Mouse (Mus musculus) adrenal gland, postnatal 0 days (tissue): ENCODE data around the gene Gm3371. TPM values are rescaled to one million over a fixed set of nuclear protein-coding genes. Genes with fewer than 3 reads are reported as not detected.

Experiments used
- polyA plus RNA-seq: library from polyadenylated mRNA; unstranded; fragments of >200 nt; fragmentation: Nextera tagmentation; extraction: Ambion mirVana; gene quantifications from 2 replicates; pipeline ENCODE4 v1.2.1, GENCODE M21; 2015

Gene Gm3371
- not detected in 2 replicates for polyA plus RNA-seq

GRCm38 (mm10) chr14:44410588-44410987 is at the start of gene Gm3371:
TSS of gene Gm3371 (minus strand) at chr14:44410688.

DNA sequence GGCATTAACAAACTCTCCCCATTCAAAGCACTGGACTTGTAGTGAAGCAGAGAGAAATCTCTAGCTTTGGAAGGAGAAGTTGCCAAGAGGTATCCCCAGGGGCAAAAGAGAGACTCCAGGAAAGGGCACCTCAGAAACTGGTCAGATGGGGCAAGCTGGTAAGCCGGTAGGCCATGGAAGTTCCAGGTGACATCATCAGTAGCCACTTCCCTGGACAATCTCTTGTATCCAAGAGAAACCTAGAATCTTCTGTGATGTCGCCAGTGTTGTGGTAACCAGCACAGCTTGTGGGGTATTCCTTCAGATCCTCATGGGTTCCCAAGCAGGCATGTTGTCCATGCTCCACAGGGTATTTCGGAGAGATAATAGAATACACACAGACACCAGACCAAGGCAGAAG is 22.8 kb upstream of the Gm3371 start, which contains the start of gene Gm8232:
TSS of gene Gm8232 (plus strand) at position 301 of the 400 bp plus-strand sequence.

GRCm38 (mm10) chr14:44365057-44365456 is 45.4 kb downstream of the Gm3371 start, which contains the start of gene Gm8229:
TSS of gene Gm8229 (plus strand) at chr14:44365357.

Other genes with a start within 250 kb of the Gm3371 start
- gene Gm8212, start 213.0 kb downstream of the Gm3371 start, polyA plus RNA-seq = not detected in 2 replicates
- not detected in 2 replicates for gene 4930503E14Rik, start 197.4 kb downstream of the Gm3371 start, polyA plus RNA-seq
- not detected in 2 replicates for gene Gm8220, start 125.1 kb downstream of the Gm3371 start, polyA plus RNA-seq
- not detected in 2 replicates for gene Gm5930, start 72.1 kb downstream of the Gm3371 start, polyA plus RNA-seq
- gene Gm8229, start 45.3 kb downstream of the Gm3371 start, polyA plus RNA-seq = not detected in 2 replicates
- not detected in 2 replicates for gene Gm8232, start 22.9 kb upstream of the Gm3371 start, polyA plus RNA-seq
- not detected in 2 replicates for gene BC061237, start 81.8 kb upstream of the Gm3371 start, polyA plus RNA-seq
- gene Gm17093, start 107.6 kb upstream of the Gm3371 start, polyA plus RNA-seq = not detected in 2 replicates
- gene Gm8247, start 172.5 kb upstream of the Gm3371 start, polyA plus RNA-seq = not detected in 2 replicates
- gene Gm5624, start 217.2 kb upstream of the Gm3371 start, polyA plus RNA-seq = not detected in 2 replicates